Comparison of ENCODE assay signal across 9 mouse cellular contexts in genomic region chr1:168213595-168213994, GRCm38 (mm10).
DNase-seq lines count a peak whose midpoint lies in the region; ATAC-seq and TF ChIP-seq lines count a peak whose summit lies in the region.
"Had no signal": no experiment of that assay in that cellular context is flagged by ENCODE, and none has a peak within 500 bp of the region (broad histone marks: within the 10 kb centered on the region; RNA-seq: fewer than 3 reads in every experiment).

No protein-coding gene starts in this region.

- H3K4me2 ChIP-seq in hindbrain, embryonic 15.5 days = 0 out of 2 replicates have a peak overlapping the region, but pooled peaks have one; percentile 18
- H3K4me2 ChIP-seq in liver, postnatal 0 days (ENCODE audit: low read depth, low read length) = no peak overlapping the region
- H3K4me2 ChIP-seq: stomach, embryonic 15.5 days had no signal

- no peak for TF ChIP-seq EP300 in liver, postnatal 0 days (IDR thresholded peaks at IDR 0.05; ENCODE audit: low read depth)

- no peaks in the 10 kb centered on the region for H3K27me3 ChIP-seq in hindbrain, embryonic 15.5 days
- H3K27me3 ChIP-seq in liver, postnatal 0 days (ENCODE audit: insufficient read depth, low read length) = no peaks in the 10 kb centered on the region
- H3K27me3 ChIP-seq: stomach, embryonic 15.5 days had no signal

- WGBS in hindbrain, embryonic 15.5 days = 15% methylated on average over 3 of the region's 3 CpGs
- 56% methylated on average over 3 of the region's 3 CpGs for WGBS in liver, postnatal 0 days (ENCODE audit: insufficient replicate concordance)

- H3K9ac ChIP-seq in hindbrain, embryonic 15.5 days = no peak overlapping the region
- no peak overlapping the region for H3K9ac ChIP-seq in liver, postnatal 0 days (replicated peaks)
- H3K9ac ChIP-seq: stomach, embryonic 15.5 days had no signal

- peak overlapping the region; percentile 29; the same call in 1 of the 2 replicates for H3K27ac ChIP-seq in hindbrain, embryonic 15.5 days (replicated peaks)
- no peak overlapping the region for H3K27ac ChIP-seq in liver, postnatal 0 days (ENCODE audit: low read depth)

- H3K9me3 ChIP-seq in hindbrain, embryonic 15.5 days = no peaks in the 10 kb centered on the region
- no peaks in the 10 kb centered on the region for H3K9me3 ChIP-seq in liver, postnatal 0 days (ENCODE audit: low read length)
- H3K9me3 ChIP-seq: stomach, embryonic 15.5 days had no signal

- H3K36me3 ChIP-seq in hindbrain, embryonic 15.5 days = peaks cover 6% of the 10 kb centered on the region; the same call in 1 of the 2 replicates
- H3K36me3 ChIP-seq in liver, postnatal 0 days (replicated peaks; ENCODE audit: insufficient read depth, low read length) = 0 out of 2 replicates have a peak, but pooled peaks cover 4% of the 10 kb centered on the region

- no peak for TF ChIP-seq CTCF in liver, postnatal 0 days (IDR thresholded peaks at IDR 0.05; ENCODE audit: low read depth)

- peak; percentile 29 for DNase-seq in gastrocnemius, postnatal 14 days
- DNase-seq in gastrocnemius, postnatal 36 days = no peak
- peak; percentile 49 for DNase-seq in retina, postnatal 1 day
- no peak for DNase-seq in retina, embryonic 14.5 days (ENCODE audit: low spot score)
- no peak for DNase-seq in right cerebral cortex, postnatal 25 days
- DNase-seq in testis, postnatal 10 days (ENCODE audit: low spot score) = no peak
- no peak for DNase-seq in liver, postnatal 0 days

- peak; percentile 13; the same call in 1 of the 2 replicates for ATAC-seq in hindbrain, embryonic 15.5 days (ENCODE audit: low FRiP score, low read depth)
- ATAC-seq in liver, postnatal 0 days = no peak

- peaks cover 43% of the 10 kb centered on the region for H3K4me1 ChIP-seq in hindbrain, embryonic 15.5 days (replicated peaks)
- no peaks in the 10 kb centered on the region; the same call in 1 of the 2 replicates for H3K4me1 ChIP-seq in liver, postnatal 0 days (ENCODE audit: insufficient read depth)

- intact Hi-C loops in gastrocnemius, postnatal 14 days (cut with DNase I; ENCODE audit: low total_unique reads) = loop anchor here (10.0 kb wide), 1 partner anchor 221 kb away; the partner anchor contains the start of gene Pbx1
- intact Hi-C loops in gastrocnemius, postnatal 36 days (cut with DNase I) = loop anchor here (5.0 to 10.0 kb wide), 4 partner anchors 109 to 1139 kb away; no protein-coding TSS in a partner anchor

- no peak overlapping the region for H3K4me3 ChIP-seq in hindbrain, embryonic 15.5 days
- no peak overlapping the region for H3K4me3 ChIP-seq in liver, postnatal 0 days (ENCODE audit: low read depth, low read length)
- H3K4me3 ChIP-seq: stomach, embryonic 15.5 days had no signal

Comparison
In these comparisons a context has a peak if more than half of its experiments do, and no peak if none do; other contexts are left out.
1. DNase-seq: peak in gastrocnemius, postnatal 14 days (single experiment) and retina, postnatal 1 day (single experiment); none in gastrocnemius, postnatal 36 days (0 of 2), retina, embryonic 14.5 days (single experiment), right cerebral cortex, postnatal 25 days (single experiment), testis, postnatal 10 days (single experiment) and liver, postnatal 0 days (single experiment).